Mouse (Mus musculus) cerebellum, adult 2 months (tissue): Measurements from ENCODE around the gene Zfp58.
"Not testable (repeated sequence)": the region's sequence is repeated elsewhere in the genome, so short reads cannot be mapped to it uniquely, and the experiment has no call there.

Experiments used
- CTCF ChIP-seq: fragments of 200-500 bp; IDR thresholded peaks from 2 replicates; pipeline ENCODE4 v1.5.1; 2011; ENCODE audit warnings: low read depth, mild to moderate bottlenecking, control low read depth, low read length, moderate library complexity, borderline replicate concordance; ENCODE audit not compliant: insufficient read depth
- POLR2A ChIP-seq: fragments of 200-500 bp; IDR thresholded peaks from 2 replicates; pipeline ENCODE4 v1.6.1; 2011; ENCODE audit warnings: low read length, control low read depth, borderline replicate concordance; ENCODE audit not compliant: insufficient read depth

DNA sequence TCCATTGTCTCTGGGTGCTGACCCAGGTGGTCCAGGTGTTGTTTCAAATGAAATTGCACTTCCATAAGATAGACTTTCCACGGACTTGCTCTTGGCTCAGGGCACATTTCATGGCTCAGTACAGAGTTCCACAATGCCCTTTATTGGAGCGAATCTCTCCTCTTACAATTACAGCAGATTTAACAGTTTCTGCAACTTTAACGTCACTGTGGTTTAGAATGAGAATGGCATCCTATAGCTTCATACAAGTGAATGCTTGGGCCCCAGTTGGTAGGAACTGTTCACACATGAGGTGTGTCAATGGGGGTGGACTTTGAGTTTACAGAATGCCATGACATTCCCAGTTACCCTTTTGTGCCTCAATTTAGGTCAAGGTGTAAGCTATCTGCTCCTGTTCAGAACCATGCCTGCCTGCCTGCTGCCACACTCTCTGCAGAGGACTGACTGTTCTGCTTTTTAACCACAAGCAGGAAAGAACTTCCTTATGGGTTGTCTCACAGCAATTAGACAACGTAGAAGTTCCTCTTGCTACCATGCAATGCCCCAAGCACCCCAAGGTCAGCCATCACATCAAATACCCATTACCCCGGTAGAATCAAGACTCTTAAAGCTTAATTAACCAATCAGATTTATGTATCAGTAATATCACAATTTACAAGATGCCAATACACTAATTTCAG, 36.7 kb downstream of the Zfp58 start:
- not testable (repeated sequence) for TF ChIP-seq POLR2A, CTCF
